Mouse (Mus musculus): ENCODE results near the gene Sarnp. TPM values are rescaled to one million over a fixed set of nuclear protein-coding genes. Genes with fewer than 3 reads are reported as not detected.
A peak's percentile ranks its signal among the peaks of the same experiment; 100 is the strongest.

Sarnp gene
- polyA plus RNA-seq (2014; fragmentation: Nextera tagmentation; extraction: Ambion mirVana): 279 and 283 TPM in 2 replicates

- Histone ChIP-seq H3K36me3 (ENCODE audit: control insufficient read depth, insufficient read depth, low read length) (peaks cover 30% of the 10 kb centered on the region), H3K27me3 (ENCODE audit: control insufficient read depth, insufficient read depth, low read length) (no peaks in the 10 kb centered on the region), H3K4me1 (ENCODE audit: control insufficient read depth, insufficient read depth, low read length) (peaks cover 3% of the 10 kb centered on the region; the same call in 1 of the 2 replicates), H3K9ac (ENCODE audit: low read length) (no peak within 1 kb of the TSS), H3K27ac (ENCODE audit: low read depth, low read length) (no peak within 1 kb of the TSS), H3K9me3 (ENCODE audit: control insufficient read depth, low read length) (no peaks in the 10 kb centered on the region), H3K4me2 (no peak within 1 kb of the TSS), H3K4me3 (ENCODE audit: low read depth, low read length) (no peak within 1 kb of the TSS)
- peak; percentile 66 for DNase-seq (ENCODE audit: low spot score, missing footprints)
- no peak for ATAC-seq (ENCODE audit: low FRiP score)
- WGBS: 91% methylated on average over 13 of the region's 13 CpGs
These were observed at the start of gene Sarnp for GRCm38 (mm10) chr10:128817033-128817432. Gene Sarnp, plus strand, starts transcription at chr10:128817333.

- no peak overlapping the region for H3K4me3 ChIP-seq (ENCODE audit: low read depth, low read length)
- H3K4me2 ChIP-seq: no peak overlapping the region
- 88% methylated on average over 2 of the region's 2 CpGs for WGBS
- no peak for ATAC-seq (ENCODE audit: low FRiP score)
- no peak overlapping the region for H3K27ac ChIP-seq (ENCODE audit: low read depth, low read length)
- no peak for DNase-seq (ENCODE audit: low spot score, missing footprints)
- H3K4me1 ChIP-seq (ENCODE audit: control insufficient read depth, insufficient read depth, low read length): no peaks in the 10 kb centered on the region
- H3K27me3 ChIP-seq (ENCODE audit: control insufficient read depth, insufficient read depth, low read length): no peaks in the 10 kb centered on the region
- no peak overlapping the region for H3K9ac ChIP-seq (ENCODE audit: low read length)
- no peaks in the 10 kb centered on the region for H3K36me3 ChIP-seq (ENCODE audit: control insufficient read depth, insufficient read depth, low read length)
- H3K9me3 ChIP-seq (ENCODE audit: control insufficient read depth, low read length): no peaks in the 10 kb centered on the region
These were observed 44.2 kb upstream of the Sarnp start for GRCm38 (mm10) chr10:128772895-128773294.

- DNase-seq (ENCODE audit: low spot score, missing footprints) (no peak), ATAC-seq (ENCODE audit: low FRiP score) (no peak)
- Histone ChIP-seq H3K4me1 (ENCODE audit: control insufficient read depth, insufficient read depth, low read length) (no peaks in the 10 kb centered on the region), H3K36me3 (ENCODE audit: control insufficient read depth, insufficient read depth, low read length) (no peaks in the 10 kb centered on the region), H3K4me3 (ENCODE audit: low read depth, low read length) (no peak overlapping the region), H3K9me3 (ENCODE audit: control insufficient read depth, low read length) (no peaks in the 10 kb centered on the region), H3K4me2 (no peak overlapping the region), H3K27me3 (ENCODE audit: control insufficient read depth, insufficient read depth, low read length) (no peaks in the 10 kb centered on the region), H3K27ac (ENCODE audit: low read depth, low read length) (no peak overlapping the region), H3K9ac (ENCODE audit: low read length) (no peak overlapping the region)
- WGBS: 31% methylated on average over 5 of the region's 5 CpGs
These were observed 43.4 kb upstream of the Sarnp start for GRCm38 (mm10) chr10:128773685-128774084.

GRCm38 (mm10) chr10:128778441-128778840, 38.7 kb upstream of the Sarnp start:
- WGBS: 91% methylated on average over 2 of the region's 2 CpGs
- H3K4me2 ChIP-seq: no peak overlapping the region
- no peaks in the 10 kb centered on the region for H3K9me3 ChIP-seq (ENCODE audit: control insufficient read depth, low read length)
- H3K36me3 ChIP-seq (ENCODE audit: control insufficient read depth, insufficient read depth, low read length): no peaks in the 10 kb centered on the region
- H3K4me1 ChIP-seq (ENCODE audit: control insufficient read depth, insufficient read depth, low read length): no peaks in the 10 kb centered on the region
- ATAC-seq (ENCODE audit: low FRiP score): no peak
- DNase-seq (ENCODE audit: low spot score, missing footprints): no peak
- H3K27ac ChIP-seq (ENCODE audit: low read depth, low read length): no peak overlapping the region
- H3K4me3 ChIP-seq (ENCODE audit: low read depth, low read length): no peak overlapping the region
- no peak overlapping the region for H3K9ac ChIP-seq (ENCODE audit: low read length)
- no peaks in the 10 kb centered on the region for H3K27me3 ChIP-seq (ENCODE audit: control insufficient read depth, insufficient read depth, low read length)

GRCm38 (mm10) chr10:128779011-128779795, 37.9 kb upstream of the Sarnp start:
- Histone ChIP-seq H3K9ac (ENCODE audit: low read length) (no peak overlapping the region), H3K27ac (ENCODE audit: low read depth, low read length) (no peak overlapping the region), H3K9me3 (ENCODE audit: control insufficient read depth, low read length) (no peaks in the 10 kb centered on the region), H3K4me1 (ENCODE audit: control insufficient read depth, insufficient read depth, low read length) (no peaks in the 10 kb centered on the region), H3K27me3 (ENCODE audit: control insufficient read depth, insufficient read depth, low read length) (no peaks in the 10 kb centered on the region), H3K36me3 (ENCODE audit: control insufficient read depth, insufficient read depth, low read length) (no peaks in the 10 kb centered on the region), H3K4me2 (no peak overlapping the region), H3K4me3 (ENCODE audit: low read depth, low read length) (no peak overlapping the region)
- DNase-seq (ENCODE audit: low spot score, missing footprints) (no peak), ATAC-seq (ENCODE audit: low FRiP score) (no peak)
- WGBS: 38% methylated on average over 8 of the region's 8 CpGs

- H3K36me3 ChIP-seq (ENCODE audit: control insufficient read depth, insufficient read depth, low read length): no peaks in the 10 kb centered on the region
- ATAC-seq (ENCODE audit: low FRiP score): no peak
- no peaks in the 10 kb centered on the region for H3K9me3 ChIP-seq (ENCODE audit: control insufficient read depth, low read length)
- no peak overlapping the region for H3K27ac ChIP-seq (ENCODE audit: low read depth, low read length)
- H3K9ac ChIP-seq (ENCODE audit: low read length): no peak overlapping the region
- DNase-seq (ENCODE audit: low spot score, missing footprints): no peak
- H3K27me3 ChIP-seq (ENCODE audit: control insufficient read depth, insufficient read depth, low read length): no peaks in the 10 kb centered on the region
- H3K4me3 ChIP-seq (ENCODE audit: low read depth, low read length): no peak overlapping the region
- WGBS: 94% methylated on average over 1 of the region's 1 CpGs
- H3K4me2 ChIP-seq: no peak overlapping the region
- H3K4me1 ChIP-seq (ENCODE audit: control insufficient read depth, insufficient read depth, low read length): no peaks in the 10 kb centered on the region
These were observed 36.9 kb upstream of the Sarnp start for GRCm38 (mm10) chr10:128780200-128780599.

GRCm38 (mm10) chr10:128790398-128791124, 26.6 kb upstream of the Sarnp start, which contains the start of gene Mmp19:
Gene Mmp19, plus strand, starts transcription at chr10:128790910.
- Histone ChIP-seq H3K4me1 (ENCODE audit: control insufficient read depth, insufficient read depth, low read length) (no peaks in the 10 kb centered on the region), H3K9me3 (ENCODE audit: control insufficient read depth, low read length) (no peaks in the 10 kb centered on the region), H3K4me3 (ENCODE audit: low read depth, low read length) (no peak within 1 kb of the TSS), H3K27ac (ENCODE audit: low read depth, low read length) (no peak within 1 kb of the TSS), H3K4me2 (no peak within 1 kb of the TSS), H3K9ac (ENCODE audit: low read length) (no peak within 1 kb of the TSS), H3K36me3 (ENCODE audit: control insufficient read depth, insufficient read depth, low read length) (no peaks in the 10 kb centered on the region), H3K27me3 (ENCODE audit: control insufficient read depth, insufficient read depth, low read length) (no peaks in the 10 kb centered on the region)
- DNase-seq (ENCODE audit: low spot score, missing footprints): no peak
- no peak for ATAC-seq (ENCODE audit: low FRiP score)
- 53% methylated on average over 7 of the region's 7 CpGs for WGBS

GRCm38 (mm10) chr10:128792041-128792440, 25.1 kb upstream of the Sarnp start:
- H3K4me1 ChIP-seq (ENCODE audit: control insufficient read depth, insufficient read depth, low read length): no peaks in the 10 kb centered on the region
- no peak overlapping the region for H3K4me2 ChIP-seq
- H3K27ac ChIP-seq (ENCODE audit: low read depth, low read length): no peak overlapping the region
- H3K9me3 ChIP-seq (ENCODE audit: control insufficient read depth, low read length): no peaks in the 10 kb centered on the region
- ATAC-seq (ENCODE audit: low FRiP score) (no peak), DNase-seq (ENCODE audit: low spot score, missing footprints) (no peak)
- no peak overlapping the region for H3K9ac ChIP-seq (ENCODE audit: low read length)
- H3K27me3 ChIP-seq (ENCODE audit: control insufficient read depth, insufficient read depth, low read length): no peaks in the 10 kb centered on the region
- H3K4me3 ChIP-seq (ENCODE audit: low read depth, low read length): no peak overlapping the region
- H3K36me3 ChIP-seq (ENCODE audit: control insufficient read depth, insufficient read depth, low read length): no peaks in the 10 kb centered on the region

- no peaks in the 10 kb centered on the region for H3K27me3 ChIP-seq (ENCODE audit: control insufficient read depth, insufficient read depth, low read length)
- no peak overlapping the region for H3K9ac ChIP-seq (ENCODE audit: low read length)
- no peak overlapping the region for H3K4me2 ChIP-seq
- no peaks in the 10 kb centered on the region for H3K36me3 ChIP-seq (ENCODE audit: control insufficient read depth, insufficient read depth, low read length)
- H3K9me3 ChIP-seq (ENCODE audit: control insufficient read depth, low read length): no peaks in the 10 kb centered on the region
- WGBS: 98% methylated on average over 1 of the region's 1 CpGs
- ATAC-seq (ENCODE audit: low FRiP score) (no peak), DNase-seq (ENCODE audit: low spot score, missing footprints) (no peak)
- H3K4me3 ChIP-seq (ENCODE audit: low read depth, low read length): no peak overlapping the region
- H3K4me1 ChIP-seq (ENCODE audit: control insufficient read depth, insufficient read depth, low read length): no peaks in the 10 kb centered on the region
- H3K27ac ChIP-seq (ENCODE audit: low read depth, low read length): no peak overlapping the region
These were observed 23.9 kb upstream of the Sarnp start for GRCm38 (mm10) chr10:128793258-128793657.

Measured in midbrain, embryonic 11.5 days (tissue).